Mouse (Mus musculus) limb, embryonic 13.5 days (tissue): ENCODE results near the gene Zfp493. TPM values are rescaled to one million over a fixed set of nuclear protein-coding genes. Genes with fewer than 3 reads are reported as not detected.
A peak's percentile ranks its signal among the peaks of the same experiment; 100 is the strongest.
"Not testable (repeated sequence)": the region's sequence is repeated elsewhere in the genome, so short reads cannot be mapped to it uniquely, and the experiment has no call there.

ENCODE experiments used
- ATAC-seq: fragments of 200-750 bp; cut with Nextera tagmentation; 2 replicates; pipeline ENCODE4 v1.8.0; 2017; ENCODE audit warnings: low read depth, moderate number of reproducible peaks, moderate TSS enrichment; ENCODE audit not compliant: low FRiP score
- H3K27ac ChIP-seq: fragments of 300-500 bp; sonication (generic); 2 replicates; pipeline ENCODE4 v1.5.1; 2015; ENCODE audit warnings: inconsistent platforms, mild to moderate bottlenecking, moderate library complexity
- H3K27me3 ChIP-seq: fragments of 300-500 bp; sonication (generic); 2 replicates; pipeline ENCODE4 v1.6.1; 2015; ENCODE audit warnings: mild to moderate bottlenecking, inconsistent platforms
- H3K36me3 ChIP-seq: fragments of 300-500 bp; sonication (generic); 2 replicates; pipeline ENCODE4 v1.6.1; 2015; ENCODE audit warnings: inconsistent platforms, mild to moderate bottlenecking, moderate library complexity
- H3K4me1 ChIP-seq: fragments of 300-500 bp; sonication (generic); 2 replicates; pipeline ENCODE4 v1.6.1; 2015; ENCODE audit warnings: inconsistent platforms
- H3K4me2 ChIP-seq: fragments of 300-500 bp; sonication (generic); replicated peaks from 2 replicates; pipeline ENCODE4 v1.6.1; 2015; ENCODE audit warnings: inconsistent platforms, mild to moderate bottlenecking, moderate library complexity
- H3K4me3 ChIP-seq: fragments of 300-500 bp; sonication (generic); 2 replicates; pipeline ENCODE4 v1.5.1; 2015; ENCODE audit warnings: moderate library complexity, mild to moderate bottlenecking, inconsistent platforms
- H3K9ac ChIP-seq: fragments of 300-500 bp; sonication (generic); 2 replicates; pipeline ENCODE4 v1.6.1; 2015; ENCODE audit warnings: mild to moderate bottlenecking, inconsistent platforms
- H3K9me3 ChIP-seq: fragments of 300-500 bp; sonication (generic); 2 replicates; pipeline ENCODE4 v1.6.1; 2016; ENCODE audit warnings: inconsistent platforms
- WGBS: fragments of 180-500 bp; shearing (Covaris S2); methylation state at CpG from one replicate; pipeline ENCODE4 v1.1.7; 2015; 5-methylcytosine and 5-hydroxymethylcytosine counted together
- polyA plus RNA-seq: library from polyadenylated mRNA; unstranded; fragments of >200 nt; fragmentation: Nextera tagmentation; extraction: Ambion mirVana; gene quantifications from 2 replicates; pipeline ENCODE4 v1.2.1, GENCODE M21; 2015

Zfp493 gene
- 2.8 and 3.0 TPM in 2 replicates for polyA plus RNA-seq

DNA sequence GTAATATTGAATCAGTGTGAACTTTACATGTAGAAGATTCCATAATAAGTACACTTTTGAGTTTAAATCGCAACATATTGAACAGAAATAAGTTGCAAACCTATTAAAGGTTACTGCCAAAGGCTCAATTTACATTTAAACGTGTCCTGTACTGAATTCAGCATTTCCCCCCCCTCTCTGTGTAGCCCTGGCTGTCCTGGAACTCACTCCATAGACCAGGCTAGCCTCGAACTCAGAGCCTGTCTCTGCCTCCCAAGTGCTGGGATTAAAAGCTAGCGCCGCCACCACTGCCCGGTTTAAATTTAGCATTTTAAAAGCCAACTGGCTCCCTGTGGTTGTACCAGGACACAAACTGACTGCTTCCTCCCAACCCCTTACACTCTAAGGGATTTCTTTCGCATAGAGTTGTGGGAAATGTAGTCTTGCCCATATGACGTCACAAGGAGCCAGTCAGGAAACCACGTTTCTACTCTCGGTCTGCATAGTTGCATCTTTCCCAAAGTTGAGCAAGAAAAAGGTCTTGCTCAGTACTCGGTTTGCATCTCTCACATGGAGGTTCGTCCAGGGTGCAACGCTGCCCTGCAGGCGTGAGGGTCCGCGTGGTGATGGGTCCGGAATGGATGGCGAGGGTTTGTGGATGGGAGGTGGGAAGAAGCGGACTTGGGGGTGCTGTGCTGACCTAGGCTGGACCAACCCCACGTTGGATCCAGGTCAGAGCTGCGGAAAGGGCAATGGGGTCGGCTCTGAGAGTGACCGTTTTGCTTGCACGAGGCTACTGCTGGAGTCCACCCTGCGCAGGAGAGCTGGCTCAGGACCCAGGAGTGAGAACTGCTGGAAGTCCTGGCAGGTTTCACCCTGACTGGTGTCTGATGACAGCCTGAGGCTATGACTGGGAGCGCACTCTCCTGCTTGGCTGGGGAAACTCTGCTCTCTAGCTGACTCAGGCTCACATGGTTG, at the start of gene Zfp493:
Gene Zfp493, plus strand, starts transcription at position 429 of the 957 bp plus-strand sequence.
- WGBS = 7% methylated on average over 26 of the region's 26 CpGs
- H3K9ac ChIP-seq = peak within 1 kb of the TSS; percentile 76
- peak within 1 kb of the TSS; percentile 67 for H3K4me3 ChIP-seq
- H3K36me3 ChIP-seq = no peaks in the 10 kb centered on the region
- no peaks in the 10 kb centered on the region for H3K27me3 ChIP-seq
- peak within 1 kb of the TSS; percentile 78 for H3K4me2 ChIP-seq
- peak within 1 kb of the TSS; percentile 39; the same call in 1 of the 2 replicates for H3K27ac ChIP-seq
- peak; percentile 98 for ATAC-seq
- no peaks in the 10 kb centered on the region for H3K9me3 ChIP-seq
- peaks cover 6% of the 10 kb centered on the region for H3K4me1 ChIP-seq

DNA sequence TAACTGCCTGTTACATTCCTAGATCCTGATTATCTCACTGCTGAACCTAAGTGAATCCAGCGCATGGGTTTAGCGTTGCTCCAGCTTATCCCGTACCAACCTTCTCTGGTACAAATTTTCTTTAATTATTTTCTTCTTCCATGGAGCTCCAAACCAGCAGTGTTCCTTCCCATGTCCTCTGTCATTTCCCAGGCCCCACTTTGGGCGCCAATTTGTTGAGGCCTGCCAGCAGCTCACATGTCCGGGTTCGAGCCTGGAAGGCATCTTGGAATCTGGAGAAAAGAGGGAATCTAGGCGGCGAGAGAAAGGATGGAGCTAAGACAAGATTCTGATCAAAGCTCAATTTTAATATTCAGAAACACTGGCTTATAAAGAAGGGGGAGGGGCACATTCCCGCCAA, 45.1 kb upstream of the Zfp493 start:
- not testable (repeated sequence) for H3K9ac ChIP-seq, H3K36me3 ChIP-seq, H3K4me3 ChIP-seq, H3K4me1 ChIP-seq, ATAC-seq, H3K27ac ChIP-seq, H3K4me2 ChIP-seq, H3K27me3 ChIP-seq
- peaks cover 15% of the 10 kb centered on the region for H3K9me3 ChIP-seq
- 93% methylated on average over 9 of the region's 9 CpGs for WGBS

DNA sequence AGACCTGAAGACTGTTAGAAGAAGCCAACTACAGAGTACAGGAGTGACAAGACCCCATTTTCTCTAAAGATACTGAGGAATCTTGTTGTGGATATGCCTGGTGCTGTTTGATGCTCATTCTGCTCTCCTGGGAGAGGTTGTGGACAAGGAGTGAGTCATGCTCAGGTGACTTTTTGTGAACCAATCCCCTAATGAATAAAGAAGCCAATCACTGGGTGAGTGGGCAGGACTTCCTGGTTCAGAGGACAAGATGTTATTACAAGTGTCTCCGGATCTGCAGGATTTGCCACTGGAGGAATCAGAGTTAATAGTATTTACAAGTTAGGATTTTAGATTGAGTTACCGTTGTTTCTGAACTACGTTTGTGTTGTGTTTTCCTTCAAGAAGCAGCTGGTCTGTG, 36.6 kb upstream of the Zfp493 start:
- H3K9ac ChIP-seq = no peak overlapping the region
- H3K27me3 ChIP-seq = no peaks in the 10 kb centered on the region
- no peak overlapping the region for H3K4me2 ChIP-seq
- no peak overlapping the region for H3K27ac ChIP-seq
- H3K4me1 ChIP-seq = no peaks in the 10 kb centered on the region
- peaks cover 12% of the 10 kb centered on the region for H3K9me3 ChIP-seq
- no peak for ATAC-seq
- 88% methylated on average over 3 of the region's 3 CpGs for WGBS
- peaks cover 6% of the 10 kb centered on the region for H3K36me3 ChIP-seq
- no peak overlapping the region for H3K4me3 ChIP-seq

DNA sequence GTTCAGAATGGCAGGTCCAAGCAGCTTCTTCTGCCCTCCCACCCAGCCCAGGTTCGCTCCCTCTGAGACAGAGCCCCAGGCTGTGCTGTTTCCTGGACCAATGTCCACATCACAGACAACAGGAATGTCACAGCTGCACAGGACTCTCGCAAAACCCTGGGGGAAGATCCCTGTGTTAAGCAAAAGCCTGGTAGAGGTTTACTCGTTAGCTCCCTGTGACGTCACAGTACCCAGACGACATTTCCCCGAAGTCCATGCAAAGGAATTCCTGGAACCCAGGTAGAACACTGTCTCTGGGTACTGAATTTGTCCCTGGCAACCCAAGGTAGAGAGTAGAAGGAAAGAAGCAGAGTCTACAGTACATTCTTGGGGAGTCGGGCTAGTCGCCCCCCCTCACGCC, 35.6 kb upstream of the Zfp493 start:
- no peaks in the 10 kb centered on the region for H3K27me3 ChIP-seq
- H3K36me3 ChIP-seq = peaks cover 15% of the 10 kb centered on the region
- H3K4me3 ChIP-seq = no peak overlapping the region
- peaks cover 18% of the 10 kb centered on the region for H3K9me3 ChIP-seq
- no peak overlapping the region for H3K27ac ChIP-seq
- H3K9ac ChIP-seq = no peak overlapping the region
- WGBS = 86% methylated on average over 9 of the region's 9 CpGs
- no peaks in the 10 kb centered on the region for H3K4me1 ChIP-seq
- no peak overlapping the region for H3K4me2 ChIP-seq
- no peak for ATAC-seq

DNA sequence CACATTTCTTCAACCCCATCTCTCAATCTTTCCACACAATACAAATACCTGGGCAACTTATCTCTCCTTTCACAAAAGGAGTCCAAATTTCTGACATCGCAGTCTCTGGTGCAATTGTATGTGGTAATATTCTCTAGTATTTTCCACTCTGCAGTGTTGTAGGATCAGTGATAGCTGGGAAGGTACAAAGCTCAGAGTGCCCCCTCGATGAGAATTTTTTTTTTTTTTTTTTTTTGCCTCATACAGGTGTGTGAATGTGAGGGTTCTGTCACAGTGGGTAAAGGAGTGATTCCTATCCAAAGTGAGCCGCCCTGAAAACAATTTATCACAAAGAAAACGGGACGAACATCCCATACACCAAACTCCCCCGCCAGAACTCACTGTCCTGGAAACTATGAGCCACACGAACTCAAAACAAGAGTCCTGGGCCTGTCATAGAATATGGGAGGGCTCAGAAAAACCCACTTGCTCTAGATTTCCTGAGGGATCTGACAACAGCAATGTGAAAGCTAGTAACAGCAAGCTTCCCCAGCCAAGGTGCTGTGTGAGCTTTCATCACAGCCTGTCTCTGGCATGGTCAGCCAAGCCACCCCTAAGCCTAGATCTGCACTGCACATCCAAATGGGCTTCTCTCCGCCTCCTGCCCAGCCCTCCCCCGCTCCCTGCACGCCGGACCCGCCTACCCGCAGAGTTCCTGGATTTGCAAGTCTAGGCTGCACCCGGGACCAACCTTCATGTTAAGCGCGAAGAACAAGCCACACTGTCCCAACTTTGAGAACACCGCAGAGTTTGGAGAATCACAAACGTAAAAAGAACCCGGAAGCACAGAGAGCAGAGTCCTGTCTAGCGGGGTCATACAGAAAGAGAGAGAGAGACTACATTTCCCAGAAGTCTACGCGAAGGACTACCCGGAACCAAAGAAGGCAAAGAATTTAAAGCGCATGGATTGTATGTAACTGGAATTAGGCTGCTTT, 24.9 kb upstream of the Zfp493 start, which contains the start of gene Zfp85:
Gene Zfp85, minus strand, starts transcription at position 896 of the 974 bp plus-strand sequence.
- 8% methylated on average over 24 of the region's 24 CpGs for WGBS
- H3K4me3 ChIP-seq = peak within 1 kb of the TSS; percentile 69
- H3K4me2 ChIP-seq = peak within 1 kb of the TSS; percentile 68
- peak within 1 kb of the TSS; percentile 70 for H3K9ac ChIP-seq
- H3K36me3 ChIP-seq = peaks cover 13% of the 10 kb centered on the region
- H3K9me3 ChIP-seq = no peaks in the 10 kb centered on the region
- H3K27me3 ChIP-seq = no peaks in the 10 kb centered on the region
- H3K4me1 ChIP-seq = peaks cover 4% of the 10 kb centered on the region
- peak; percentile 96 for ATAC-seq
- H3K27ac ChIP-seq = peak within 1 kb of the TSS; percentile 65; the same call in 1 of the 2 replicates

DNA sequence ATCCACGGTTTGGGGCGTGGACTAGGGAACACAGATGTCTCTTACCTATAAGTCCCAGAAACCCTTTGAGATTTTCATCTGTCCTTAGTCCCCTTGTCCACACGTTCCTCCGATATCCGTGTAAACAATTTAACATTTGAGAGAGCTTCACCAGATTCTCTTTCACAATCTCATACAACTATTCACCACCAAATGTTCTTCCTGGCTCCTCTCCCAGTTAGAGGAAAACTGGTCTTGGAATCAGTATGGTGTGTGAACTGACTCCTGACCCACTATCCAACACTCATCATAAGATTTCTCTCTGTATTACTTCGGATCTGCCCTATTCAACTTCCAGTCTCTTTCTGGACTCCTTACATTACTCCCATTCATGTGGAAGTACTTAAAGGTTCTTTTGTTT, 23.7 kb upstream of the Zfp493 start:
- no peaks in the 10 kb centered on the region for H3K9me3 ChIP-seq
- 88% methylated on average over 6 of the region's 6 CpGs for WGBS
- H3K27me3 ChIP-seq = no peaks in the 10 kb centered on the region
- H3K9ac ChIP-seq = no peak overlapping the region
- peak overlapping the region; percentile 68; the same call in 1 of the 2 replicates for H3K4me2 ChIP-seq
- ATAC-seq = no peak
- peaks cover 4% of the 10 kb centered on the region for H3K4me1 ChIP-seq
- H3K27ac ChIP-seq = no peak overlapping the region
- peak overlapping the region; percentile 69; the same call in 1 of the 2 replicates for H3K4me3 ChIP-seq
- peaks cover 10% of the 10 kb centered on the region for H3K36me3 ChIP-seq

DNA sequence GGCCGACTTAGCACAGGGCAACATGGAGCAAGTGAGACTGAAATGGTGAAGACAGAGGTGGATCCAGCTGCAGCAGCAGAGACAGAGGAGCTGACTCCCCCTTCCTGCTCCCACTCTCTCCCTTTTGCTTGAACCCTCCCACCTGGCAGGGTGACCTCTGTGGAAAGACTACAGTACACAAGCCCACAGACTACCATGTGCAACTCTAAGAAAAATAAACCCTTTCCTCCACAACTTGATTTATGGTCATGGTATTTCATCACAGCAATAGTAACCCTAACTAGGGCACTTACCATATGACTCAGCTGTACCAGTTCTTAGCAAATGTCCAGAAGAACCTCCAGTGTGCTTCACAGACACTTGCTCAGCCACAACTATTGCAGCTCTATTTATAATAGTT, 19.5 kb upstream of the Zfp493 start:
- ATAC-seq = no peak
- no peaks in the 10 kb centered on the region for H3K9me3 ChIP-seq
- H3K36me3 ChIP-seq = no peaks in the 10 kb centered on the region
- no peak overlapping the region for H3K4me2 ChIP-seq
- H3K27me3 ChIP-seq = no peaks in the 10 kb centered on the region
- WGBS = 67% methylated on average over 1 of the region's 1 CpGs
- H3K27ac ChIP-seq = no peak overlapping the region
- no peaks in the 10 kb centered on the region for H3K4me1 ChIP-seq
- H3K9ac ChIP-seq = no peak overlapping the region
- H3K4me3 ChIP-seq = no peak overlapping the region

DNA sequence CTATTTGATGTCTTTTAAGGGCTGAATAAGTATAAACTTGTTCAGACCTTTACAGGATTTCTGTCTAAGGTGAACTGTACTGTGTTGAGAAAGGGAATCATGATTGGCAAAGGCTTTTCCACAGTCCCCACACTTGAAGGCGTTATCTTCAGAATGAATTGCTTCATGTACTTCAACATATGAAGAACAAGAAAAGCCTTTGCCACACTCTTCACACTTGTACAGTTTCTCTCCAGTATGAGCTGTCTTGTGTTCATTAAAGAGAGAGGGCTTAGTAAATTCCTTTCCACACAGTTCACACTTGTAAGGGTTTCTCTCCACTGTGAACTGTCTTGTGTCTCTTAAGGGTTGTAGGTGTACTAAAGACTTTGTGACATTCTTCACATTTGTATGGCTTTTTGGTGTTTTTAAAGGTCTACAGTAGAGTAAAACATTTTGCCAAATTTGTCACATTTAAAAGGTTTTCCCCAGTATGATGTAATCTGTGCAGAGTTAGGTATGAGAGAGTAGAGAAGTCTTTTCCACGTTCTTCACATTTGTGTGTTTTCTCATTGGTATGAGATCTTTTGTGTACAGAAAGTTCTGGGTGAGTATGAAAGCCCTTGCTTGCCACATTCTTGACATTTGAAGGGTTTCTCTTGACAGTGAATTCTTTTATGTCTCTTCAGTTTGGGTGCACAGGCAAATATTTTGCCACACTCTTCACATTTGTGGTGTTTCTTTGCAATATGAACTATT, 16.3 kb upstream of the Zfp493 start:
- Histone ChIP-seq H3K27me3 (no peaks in the 10 kb centered on the region), H3K9me3 (no peaks in the 10 kb centered on the region), H3K4me3 (no peak overlapping the region), H3K9ac (no peak overlapping the region), H3K4me2 (no peak overlapping the region), H3K36me3 (no peaks in the 10 kb centered on the region), H3K27ac (no peak overlapping the region), H3K4me1 (no peaks in the 10 kb centered on the region)
- 80% methylated on average over 2 of the region's 2 CpGs for WGBS
- no peak for ATAC-seq

DNA sequence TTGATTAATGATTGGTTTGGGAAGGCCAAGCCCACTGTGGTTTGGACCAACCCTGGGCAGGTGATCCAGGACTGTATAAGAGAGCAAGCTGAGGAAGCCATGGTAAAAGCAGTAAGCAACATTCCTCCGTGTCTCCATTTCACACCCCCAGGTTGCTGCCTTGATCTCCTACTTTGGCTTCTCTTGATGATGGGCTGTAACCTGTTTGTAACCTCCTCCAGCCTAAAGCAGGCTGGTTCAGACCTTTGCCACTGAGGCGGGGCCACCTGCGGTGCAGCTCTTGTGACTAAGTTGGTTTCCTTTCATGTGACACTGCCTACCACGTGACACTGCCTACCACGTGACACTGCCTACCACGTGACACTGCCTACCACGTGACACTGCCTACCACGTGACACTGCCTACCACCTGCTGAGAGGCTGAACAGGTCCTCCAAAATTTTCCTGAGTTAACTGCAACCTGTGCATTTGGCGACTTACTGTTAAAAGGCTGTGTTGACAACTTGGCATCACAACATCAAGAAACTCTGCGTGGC, 12.5 kb downstream of the Zfp493 start:
- no peaks in the 10 kb centered on the region for H3K27me3 ChIP-seq
- no peak overlapping the region for H3K4me3 ChIP-seq
- H3K4me1 ChIP-seq = no peaks in the 10 kb centered on the region
- no peak overlapping the region for H3K27ac ChIP-seq
- peaks cover 15% of the 10 kb centered on the region for H3K9me3 ChIP-seq
- WGBS = 91% methylated on average over 10 of the region's 10 CpGs
- no peak overlapping the region for H3K4me2 ChIP-seq
- no peak overlapping the region for H3K9ac ChIP-seq
- H3K36me3 ChIP-seq = peaks cover 9% of the 10 kb centered on the region
- ATAC-seq = no peak

DNA sequence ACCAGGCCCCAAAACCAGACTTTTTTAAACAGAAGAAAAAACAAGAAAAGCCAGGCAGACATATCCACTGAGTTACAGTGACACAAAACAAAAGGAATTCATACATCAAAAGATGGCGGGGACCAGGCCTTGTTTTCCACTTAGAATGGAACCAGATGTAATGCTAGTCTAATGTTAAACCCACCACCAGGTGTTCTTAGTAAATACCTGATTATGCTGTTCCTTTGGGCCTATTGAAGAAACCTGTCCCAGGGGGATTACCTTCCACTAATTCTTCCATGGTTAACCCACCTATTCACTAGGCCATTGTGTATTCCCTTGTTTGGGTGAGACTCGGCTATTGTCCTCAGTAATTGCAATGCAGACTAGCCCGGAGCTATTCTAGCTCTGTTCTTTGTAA, 19.1 kb downstream of the Zfp493 start:
- WGBS = 80% methylated on average over 3 of the region's 3 CpGs
- H3K27me3 ChIP-seq = no peaks in the 10 kb centered on the region
- no peak for ATAC-seq

DNA sequence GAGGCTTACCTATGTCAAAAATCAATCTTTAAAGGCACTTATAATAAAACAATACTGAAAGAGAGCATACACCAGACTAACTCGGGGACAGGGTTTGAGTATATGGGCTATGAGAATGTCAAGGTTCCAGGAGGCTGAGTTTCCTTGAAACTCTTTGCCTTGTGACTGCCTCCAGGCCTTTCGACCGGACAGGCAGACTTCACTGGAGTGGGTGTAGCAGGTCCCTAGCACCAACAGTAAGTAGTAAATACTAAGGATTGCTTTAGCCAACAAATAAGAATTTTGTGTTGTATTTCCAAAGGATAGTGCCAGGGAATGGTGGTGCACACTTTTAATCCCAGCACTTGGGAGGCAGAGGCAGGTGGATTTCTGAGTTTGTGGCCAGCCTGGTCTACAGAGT, 19.7 kb downstream of the Zfp493 start:
- not testable (repeated sequence) for ATAC-seq, H3K4me2 ChIP-seq, H3K4me1 ChIP-seq, H3K27ac ChIP-seq, H3K9ac ChIP-seq, H3K9me3 ChIP-seq, H3K27me3 ChIP-seq, H3K4me3 ChIP-seq, H3K36me3 ChIP-seq
- WGBS = 89% methylated on average over 3 of the region's 3 CpGs

More for the DNA sequence above, 19.1 kb downstream of the Zfp493 start:
- Histone ChIP-seq H3K4me1 (no peaks in the 10 kb centered on the region), H3K9ac (no peak overlapping the region), H3K4me2 (no peak overlapping the region), H3K36me3 (no peaks in the 10 kb centered on the region), H3K9me3 (no peaks in the 10 kb centered on the region), H3K4me3 (no peak overlapping the region), H3K27ac (no peak overlapping the region)
